Mouse (Mus musculus): ENCODE measurements around the gene Dyrk1a. TPM values are rescaled to one million over a fixed set of nuclear protein-coding genes. Genes with fewer than 3 reads are reported as not detected.

Gene Dyrk1a
- total RNA-seq (2021) = 100 to 1,000 TPM; 102 to 104 TPM

DNA sequence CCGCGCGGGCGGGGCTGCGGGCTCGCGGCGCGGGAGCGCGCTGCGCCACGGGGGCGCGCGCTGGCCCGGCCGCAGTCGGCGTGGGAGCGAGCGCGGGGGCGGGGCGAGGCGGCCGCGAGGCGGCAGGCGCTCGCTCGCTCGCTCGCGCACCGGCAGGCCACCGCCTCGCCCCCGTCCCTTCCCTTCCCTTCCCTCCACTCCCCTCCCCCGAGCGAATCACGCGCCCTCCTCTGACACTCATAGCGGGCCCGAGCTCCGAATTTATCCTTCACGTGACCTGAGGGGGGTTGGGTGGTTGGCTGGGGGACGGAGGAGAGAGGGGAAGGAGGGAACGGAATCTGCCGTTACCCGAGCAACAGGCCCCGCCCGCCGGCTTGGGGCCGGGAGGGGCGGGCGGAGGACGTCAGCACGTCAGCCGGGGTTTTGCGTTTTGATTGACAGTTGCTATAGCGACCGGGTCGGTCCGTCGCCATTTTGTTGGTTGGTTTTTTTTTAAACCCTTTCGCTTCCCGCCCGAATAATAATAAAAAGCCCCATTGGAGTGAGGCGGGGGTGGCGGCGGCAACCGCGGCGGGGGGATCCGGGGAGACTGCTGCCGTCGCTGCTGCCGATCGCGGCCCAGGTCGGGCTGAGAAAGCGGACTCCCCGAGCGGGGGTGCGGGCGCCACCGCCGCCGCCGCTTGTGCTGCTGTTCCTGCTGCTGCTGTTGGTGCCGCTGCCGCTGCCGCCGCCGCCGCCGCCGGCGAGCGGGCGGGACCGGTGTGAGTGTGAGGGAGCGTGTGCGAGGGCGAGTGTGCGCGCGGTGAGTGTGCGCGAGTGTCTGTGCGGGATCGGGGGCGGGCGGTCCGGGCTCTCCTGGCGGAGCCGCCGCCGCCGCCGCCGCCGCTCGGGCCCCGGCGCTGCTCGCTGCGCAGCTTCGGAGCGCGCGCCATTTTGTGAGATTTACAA is at the start of gene Dyrk1a:
Dyrk1a (plus strand) TSS at position 782 of the 948 bp plus-strand sequence.
- peak; percentile 97 to 100 for DNase-seq (ENCODE audit: extremely low spot score in 1 of 2, low spot score in 2 of 2)
- intact Hi-C loops (cut with DNase I) = loop anchor here (5.0 kb wide), 1 partner anchor 48 kb away; no protein-coding TSS in a partner anchor

DNA sequence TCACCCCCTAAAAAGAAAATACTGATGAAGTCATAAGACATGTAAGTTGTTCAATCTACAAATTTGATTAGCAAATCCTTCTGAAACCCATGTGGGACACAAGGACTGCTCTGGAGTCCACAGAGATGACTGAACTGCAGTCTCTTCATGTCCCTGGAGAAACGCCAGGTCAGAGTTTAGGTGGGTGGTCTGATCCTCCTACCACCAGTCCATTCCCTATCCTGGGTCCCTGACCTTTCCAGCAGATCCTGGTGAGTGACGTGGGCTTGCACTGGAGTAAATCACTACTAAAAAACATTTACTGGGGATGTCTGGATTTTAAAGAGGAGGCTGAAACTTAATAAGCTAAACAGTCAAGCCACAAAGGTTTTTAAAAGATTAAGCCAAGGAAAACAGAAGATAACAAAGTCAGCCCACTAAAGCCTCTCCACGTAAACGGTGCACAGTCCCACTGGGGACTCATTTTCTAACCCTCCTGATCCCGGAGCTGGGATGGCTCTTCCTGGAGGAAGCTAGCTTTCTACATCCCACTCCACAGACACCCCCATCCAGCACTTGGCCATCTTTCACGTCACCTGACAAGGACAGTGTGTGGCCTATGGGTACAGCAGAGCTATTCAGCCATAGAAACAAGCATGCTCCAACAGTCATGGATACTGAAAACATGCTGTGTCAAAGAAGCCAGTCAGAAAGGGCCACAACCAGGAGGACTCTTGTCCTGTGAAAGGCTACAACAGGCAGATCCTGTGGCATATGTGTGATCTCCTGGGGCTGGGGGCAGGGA is 46.0 kb upstream of the Dyrk1a start:
- intact Hi-C loops (cut with DNase I) = no loop called here
- DNase-seq (ENCODE audit: extremely low spot score in 1 of 2, low spot score in 2 of 2) = no peak

DNA sequence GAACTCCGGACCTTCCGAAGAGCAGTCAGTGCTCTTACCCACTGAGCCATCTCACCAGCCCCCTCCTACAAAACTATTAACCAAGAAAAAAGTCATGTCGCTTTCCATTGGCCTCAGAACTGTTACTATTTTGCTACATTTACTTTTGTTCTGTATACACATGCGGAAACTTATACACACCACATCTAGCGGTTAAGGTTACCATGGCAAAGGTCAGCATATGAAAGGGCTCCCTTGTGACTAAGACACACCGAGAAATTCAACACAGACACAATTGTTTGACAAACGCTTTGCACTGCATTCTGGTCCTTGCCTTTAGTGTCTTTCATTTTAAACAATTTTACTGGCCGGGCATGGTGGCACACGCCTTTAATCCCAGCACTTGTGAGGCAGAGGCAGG is 45.1 kb upstream of the Dyrk1a start:
- DNase-seq (ENCODE audit: extremely low spot score in 1 of 2, low spot score in 2 of 2) = no peak
- intact Hi-C loops (cut with DNase I) = no loop called here

GRCm38 (mm10) chr16:94525955-94526343 is 43.9 kb upstream of the Dyrk1a start:
- intact Hi-C loops (cut with DNase I) = no loop called here
- peak in 1 of 2 experiments; percentile 31 for DNase-seq (ENCODE audit: extremely low spot score in 1 of 2, low spot score in 2 of 2)

GRCm38 (mm10) chr16:94526344-94527151 is 43.3 kb upstream of the Dyrk1a start, which contains the start of gene Vps26c:
Gene Vps26c (minus strand): TSS chr16:94526830.
- peak; percentile 93 to 98 for DNase-seq (ENCODE audit: extremely low spot score in 1 of 2, low spot score in 2 of 2)
- intact Hi-C loops (cut with DNase I) = loop anchor here (1.0 kb wide), 1 partner anchor 42 kb away; no protein-coding TSS in a partner anchor

- no peak for DNase-seq (ENCODE audit: extremely low spot score in 1 of 2, low spot score in 2 of 2)
- intact Hi-C loops (cut with DNase I) = loop anchor here (1.0 kb wide), 1 partner anchor 41 kb away; no protein-coding TSS in a partner anchor
These were observed 42.7 kb upstream of the Dyrk1a start for GRCm38 (mm10) chr16:94527152-94527534.

DNA sequence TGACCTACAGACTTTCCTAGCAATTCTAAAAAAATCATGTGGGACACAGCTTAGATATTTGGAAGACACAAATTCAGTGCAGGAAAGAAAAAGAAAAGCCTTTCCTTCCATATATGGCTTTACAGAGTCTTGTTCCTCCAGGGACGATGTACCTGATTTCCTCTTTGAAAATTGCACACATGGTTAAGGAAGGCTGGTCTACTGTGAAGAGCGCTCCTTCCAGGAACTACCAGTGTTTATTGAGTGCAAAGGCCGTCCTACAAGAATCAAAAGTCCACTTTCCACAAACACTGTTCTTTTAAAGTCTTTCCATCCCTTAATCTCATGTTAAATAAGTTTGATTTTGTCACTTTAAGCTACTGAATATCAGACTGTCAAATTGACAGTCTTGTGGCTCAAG is 42.3 kb upstream of the Dyrk1a start:
- intact Hi-C loops (cut with DNase I) = loop anchor here (1.0 kb wide), 1 partner anchor 41 kb away; no protein-coding TSS in a partner anchor
- no peak for DNase-seq (ENCODE audit: extremely low spot score in 1 of 2, low spot score in 2 of 2)

GRCm38 (mm10) chr16:94531268-94531667 is 38.5 kb upstream of the Dyrk1a start:
- no peak for DNase-seq (ENCODE audit: extremely low spot score in 1 of 2, low spot score in 2 of 2)
- intact Hi-C loops (cut with DNase I) = no loop called here

GRCm38 (mm10) chr16:94533679-94534078 is 36.1 kb upstream of the Dyrk1a start:
- no peak for DNase-seq (ENCODE audit: extremely low spot score in 1 of 2, low spot score in 2 of 2)
- intact Hi-C loops (cut with DNase I) = no loop called here

DNA sequence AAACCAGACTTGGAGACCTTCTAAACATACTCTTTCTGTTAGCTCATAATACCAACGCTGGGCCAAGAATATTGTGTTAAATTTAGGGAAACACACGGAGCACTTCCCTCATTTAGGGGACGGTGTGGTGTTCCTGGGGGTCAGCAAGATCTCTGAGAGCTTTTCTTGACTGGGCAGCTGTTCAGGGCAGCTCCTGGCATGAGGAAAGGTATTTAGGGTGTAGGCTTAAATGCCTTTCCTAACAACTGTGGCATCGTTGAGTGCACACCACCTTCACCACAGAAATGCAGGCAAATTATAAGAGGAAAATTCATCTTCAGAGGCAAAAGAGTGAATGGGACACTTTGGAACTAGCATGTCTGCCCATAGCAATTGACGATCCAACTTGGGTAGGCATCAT is 34.1 kb upstream of the Dyrk1a start:
- intact Hi-C loops (cut with DNase I) = no loop called here
- DNase-seq (ENCODE audit: extremely low spot score in 1 of 2, low spot score in 2 of 2) = no peak

- intact Hi-C loops (cut with DNase I) = no loop called here
These were observed 33.2 kb upstream of the Dyrk1a start for GRCm38 (mm10) chr16:94536417-94537158.

DNA sequence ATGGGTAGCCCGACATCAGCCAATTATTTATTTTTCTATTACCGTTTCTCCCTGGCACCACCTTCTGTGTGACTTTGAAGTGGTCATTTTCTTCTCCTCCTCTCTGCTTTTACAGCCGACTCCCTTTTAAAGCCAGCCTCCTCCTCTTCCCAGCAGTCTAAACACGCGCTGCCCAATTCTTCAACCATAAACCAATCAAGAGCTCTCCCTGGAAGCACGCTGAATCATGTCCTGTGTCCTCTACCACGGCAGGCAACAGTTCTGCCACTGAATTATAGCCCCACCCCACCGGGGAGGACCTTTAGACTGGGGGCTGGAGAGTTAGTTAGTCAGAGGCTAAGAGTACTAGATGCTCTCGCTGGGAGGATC is 32.7 kb upstream of the Dyrk1a start:
- DNase-seq (ENCODE audit: extremely low spot score in 1 of 2, low spot score in 2 of 2) = peak in 1 of 2 experiments; percentile 33
- intact Hi-C loops (cut with DNase I) = no loop called here

More at GRCm38 (mm10) chr16:94536417-94537158, 33.2 kb upstream of the Dyrk1a start:
- DNase-seq (ENCODE audit: extremely low spot score in 1 of 2, low spot score in 2 of 2) = no peak

GRCm38 (mm10) chr16:94540140-94540539 is 29.7 kb upstream of the Dyrk1a start:
- intact Hi-C loops (cut with DNase I) = no loop called here
- DNase-seq (ENCODE audit: extremely low spot score in 1 of 2, low spot score in 2 of 2) = no peak

GRCm38 (mm10) chr16:94542898-94543297 is 26.9 kb upstream of the Dyrk1a start:
- intact Hi-C loops (cut with DNase I) = no loop called here
- no peak for DNase-seq (ENCODE audit: extremely low spot score in 1 of 2, low spot score in 2 of 2)

DNA sequence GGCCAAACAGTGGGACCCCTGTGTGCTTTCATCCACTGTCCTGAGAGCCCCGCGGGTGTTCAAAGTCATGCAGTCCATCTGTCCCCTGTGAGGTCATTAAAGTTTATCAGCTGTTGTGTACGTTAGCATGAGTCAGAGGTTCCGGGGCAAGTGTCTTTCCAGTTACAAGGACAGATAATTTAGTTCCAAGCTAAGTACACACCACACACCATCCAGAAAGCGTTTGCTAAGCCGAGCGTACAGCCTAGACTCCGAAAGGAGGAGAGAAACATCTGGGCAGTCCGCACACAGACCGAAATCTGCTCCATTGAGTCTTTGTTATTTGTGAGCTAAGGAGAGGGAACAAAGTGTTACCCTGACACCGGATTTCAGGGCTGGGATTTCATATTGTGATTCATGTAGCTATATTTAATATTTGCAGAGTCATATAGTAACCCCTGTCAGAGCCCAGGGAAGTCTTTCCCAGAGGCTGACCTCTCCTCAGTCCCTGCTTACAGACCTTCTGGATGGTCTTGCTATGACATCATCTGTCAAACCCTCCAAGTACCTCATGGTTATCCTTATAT is 25.2 kb upstream of the Dyrk1a start:
- intact Hi-C loops (cut with DNase I) = no loop called here
- no peak for DNase-seq (ENCODE audit: extremely low spot score in 1 of 2, low spot score in 2 of 2)

DNA sequence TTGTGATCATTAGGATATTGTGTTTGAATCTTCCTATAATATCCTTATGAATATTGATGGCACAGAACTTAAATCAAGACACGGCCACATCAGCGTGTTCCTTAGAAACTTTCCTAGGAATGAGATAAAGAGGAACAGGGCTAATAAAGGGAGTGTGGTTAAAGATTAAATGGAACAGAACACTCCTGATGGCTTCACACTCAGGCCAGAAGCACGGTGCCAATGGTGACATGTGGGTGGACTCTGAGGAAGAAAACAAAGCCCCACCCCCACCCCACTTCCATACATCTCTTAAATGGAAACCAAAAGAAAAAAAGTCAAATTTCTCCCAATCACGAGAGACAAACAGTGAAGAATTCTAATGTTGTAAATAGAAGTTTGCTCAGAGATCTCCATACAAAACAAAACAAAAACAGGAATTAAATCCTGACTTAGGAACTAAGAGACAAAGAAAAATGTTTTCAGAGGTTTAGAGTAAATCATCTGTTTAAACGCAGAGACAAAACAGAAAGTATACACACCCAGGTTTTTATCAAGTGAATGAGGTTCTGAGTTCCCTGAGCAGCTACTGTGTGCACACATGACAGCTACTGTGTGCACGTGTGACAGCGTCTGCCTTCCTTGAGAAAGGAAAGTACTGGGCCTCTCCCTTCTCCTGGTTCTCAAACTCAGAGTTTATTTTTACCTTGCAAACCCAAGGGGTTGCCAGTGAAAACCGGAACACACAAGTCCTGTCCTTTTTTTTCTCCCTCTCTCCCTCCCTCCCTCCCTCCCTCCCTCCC is 23.8 kb upstream of the Dyrk1a start:
- no peak for DNase-seq (ENCODE audit: extremely low spot score in 1 of 2, low spot score in 2 of 2)
- intact Hi-C loops (cut with DNase I) = no loop called here

GRCm38 (mm10) chr16:94549813-94550212 is 20.0 kb upstream of the Dyrk1a start:
- intact Hi-C loops (cut with DNase I) = no loop called here
- DNase-seq (ENCODE audit: extremely low spot score in 1 of 2, low spot score in 2 of 2) = no peak
